Mouse (Mus musculus) MEL (cell line): ENCODE measurements around the gene P2ry4. TPM values are rescaled to one million over a fixed set of nuclear protein-coding genes. Genes with fewer than 3 reads are reported as not detected.

Experiments
- DNase-seq: peaks from one replicate; pipeline ENCODE4 v3.0.0; 2011; ENCODE audit warnings: low read depth, low spot score
- H3K27ac ChIP-seq: 2 replicates; pipeline ENCODE4 v1.5.1; 2012; ENCODE audit warnings: low read depth, mild to moderate bottlenecking, control low read depth, low read length, moderate library complexity; ENCODE audit not compliant: control insufficient read depth
- H3K27me3 ChIP-seq, 2 experiments: fragments of 150-350 bp in 1 of 2; sonication (generic) in 1 of 2; 2 replicates each; pipeline ENCODE4 v1.6.1; 2012; ENCODE audit warnings: low read length in 2 of 2, mild to moderate bottlenecking in 2 of 2, improper control_type of control experiment in 1 of 2, moderate library complexity in 1 of 2; ENCODE audit not compliant: insufficient read depth in 2 of 2, control insufficient read depth in 1 of 2
- H3K36me3 ChIP-seq, 2 experiments: 2 replicates each; pipeline ENCODE4 v1.6.1; 2012 to 2014; ENCODE audit warnings: low read length in 2 of 2, improper control_type of control experiment in 1 of 2, inconsistent platforms in 1 of 2, mild to moderate bottlenecking in 1 of 2; ENCODE audit not compliant: insufficient read depth in 2 of 2, control insufficient read depth in 1 of 2
- H3K4me1 ChIP-seq, 2 experiments: fragments of 150-350 bp in 1 of 2; sonication (generic) in 1 of 2; 2 replicates each; pipeline ENCODE4 v1.6.1; 2012; ENCODE audit warnings: low read length in 2 of 2, improper control_type of control experiment in 1 of 2, mild to moderate bottlenecking in 1 of 2; ENCODE audit not compliant: insufficient read depth in 2 of 2, control insufficient read depth in 1 of 2
- H3K4me3 ChIP-seq, 2 experiments: fragments of 150-350 bp in 1 of 2; sonication (generic) in 1 of 2; 2 replicates each; pipeline ENCODE4 v1.5.1; 2012; ENCODE audit warnings: low read depth in 2 of 2, low read length in 2 of 2, mild to moderate bottlenecking in 2 of 2, moderate library complexity in 2 of 2, control low read depth in 1 of 2, improper control_type of control experiment in 1 of 2; ENCODE audit not compliant: control insufficient read depth in 1 of 2, insufficient read depth in 1 of 2
- H3K79me2 ChIP-seq: 2 replicates; pipeline ENCODE4 v1.6.1; 2012; ENCODE audit warnings: mild to moderate bottlenecking, low read length, moderate library complexity; ENCODE audit not compliant: control insufficient read depth, poor library complexity, insufficient read depth
- H3K9ac ChIP-seq: 2 replicates; pipeline ENCODE4 v1.6.1; 2012; ENCODE audit warnings: low read depth, mild to moderate bottlenecking, control low read depth, low read length, moderate library complexity; ENCODE audit not compliant: control insufficient read depth, poor library complexity, severe bottlenecking
- H3K9me3 ChIP-seq: fragments of 150-350 bp; sonication (generic); replicated peaks from 2 replicates; pipeline ENCODE4 v1.6.1; 2012; ENCODE audit warnings: mild to moderate bottlenecking, low read length, improper control_type of control experiment, moderate library complexity; ENCODE audit not compliant: insufficient read depth
- BHLHE40 ChIP-seq: IDR thresholded peaks from 2 replicates; pipeline ENCODE4 v1.6.1; 2012; ENCODE audit warnings: low read depth, mild to moderate bottlenecking, inconsistent platforms, low read length, improper control_type of control experiment, borderline replicate concordance
- CHD2 ChIP-seq: IDR thresholded peaks from 2 replicates; pipeline ENCODE4 v1.6.1; 2011; ENCODE audit warnings: low read length, improper control_type of control experiment
- CTCF ChIP-seq, 3 experiments: IDR thresholded peaks in 2 of 3; conservative IDR thresholded peaks in 1 of 3; 2 replicates each; pipeline ENCODE4 v1.5.1; 2011 to 2012; ENCODE audit warnings: low read length in 3 of 3, low read depth in 2 of 3, mild to moderate bottlenecking in 2 of 3, improper control_type of control experiment in 1 of 3, inconsistent platforms in 1 of 3, mixed read lengths in 1 of 3, moderate library complexity in 1 of 3; ENCODE audit not compliant: control insufficient read depth in 1 of 3, insufficient read depth in 1 of 3, poor library complexity in 1 of 3, severe bottlenecking in 1 of 3
- E2F4 ChIP-seq: IDR thresholded peaks from 2 replicates; pipeline ENCODE4 v1.6.1; 2011; ENCODE audit warnings: low read depth, low read length, improper control_type of control experiment, borderline replicate concordance
- EP300 ChIP-seq, 2 experiments: IDR thresholded peaks; 2 replicates each; pipeline ENCODE4 v1.6.1; 2011; ENCODE audit warnings: improper control_type of control experiment in 2 of 2, low read length in 2 of 2, low read depth in 1 of 2, mild to moderate bottlenecking in 1 of 2
- GABPA ChIP-seq: IDR thresholded peaks from 2 replicates; pipeline ENCODE4 v1.6.1; 2012; ENCODE audit warnings: low read depth, mild to moderate bottlenecking, inconsistent platforms, low read length, improper control_type of control experiment, moderate library complexity
- GATA1 ChIP-seq: IDR thresholded peaks from 2 replicates; pipeline ENCODE4 v1.6.1; 2011; ENCODE audit warnings: low read depth, low read length, improper control_type of control experiment
- HCFC1 ChIP-seq: IDR thresholded peaks from 2 replicates; pipeline ENCODE4 v1.6.1; 2012; ENCODE audit warnings: low read depth, mild to moderate bottlenecking, inconsistent platforms, low read length, improper control_type of control experiment, moderate library complexity
- JUND ChIP-seq: IDR thresholded peaks from 2 replicates; pipeline ENCODE4 v1.6.1; 2011; ENCODE audit warnings: low read depth, mild to moderate bottlenecking, improper control_type of control experiment, low read length
- KAT2A ChIP-seq: conservative IDR thresholded peaks from 2 replicates; pipeline ENCODE4 v1.6.1; 2012; ENCODE audit warnings: low read depth, low read length, improper control_type of control experiment, inconsistent platforms
- MAFK ChIP-seq: IDR thresholded peaks from 2 replicates; pipeline ENCODE4 v1.6.1; 2011; ENCODE audit warnings: low read depth, mild to moderate bottlenecking, low read length, improper control_type of control experiment, borderline replicate concordance
- MAZ ChIP-seq: IDR thresholded peaks from 2 replicates; pipeline ENCODE4 v1.6.1; 2012; ENCODE audit warnings: low read depth, mild to moderate bottlenecking, inconsistent platforms, low read length, improper control_type of control experiment
- MYB ChIP-seq: IDR thresholded peaks from 2 replicates; pipeline ENCODE4 v1.6.1; 2011; ENCODE audit warnings: mild to moderate bottlenecking, low read depth, low read length, improper control_type of control experiment
- MYC ChIP-seq: IDR thresholded peaks from 2 replicates; pipeline ENCODE4 v1.6.1; 2011; ENCODE audit warnings: low read depth, mild to moderate bottlenecking, low read length, improper control_type of control experiment, moderate library complexity
- NELFE ChIP-seq: IDR thresholded peaks from 2 replicates; pipeline ENCODE4 v1.6.1; 2011; ENCODE audit warnings: low read depth, low read length, improper control_type of control experiment
- NRF1 ChIP-seq: IDR thresholded peaks from 2 replicates; pipeline ENCODE4 v1.6.1; 2014; ENCODE audit warnings: low read depth, mild to moderate bottlenecking, inconsistent platforms, low read length, improper control_type of control experiment, moderate library complexity; ENCODE audit not compliant: poor library complexity, insufficient read depth, severe bottlenecking
- POLR2A ChIP-seq, 2 experiments: IDR thresholded peaks; 2 replicates each; pipeline ENCODE4 v1.6.1; 2011 to 2012; ENCODE audit warnings: low read length in 2 of 2, mild to moderate bottlenecking in 2 of 2, control low read depth in 1 of 2, improper control_type of control experiment in 1 of 2, low read depth in 1 of 2, moderate library complexity in 1 of 2; ENCODE audit not compliant: control insufficient read depth in 1 of 2, insufficient read depth in 1 of 2, poor library complexity in 1 of 2
- POLR2AphosphoS5 ChIP-seq: IDR thresholded peaks from 2 replicates; pipeline ENCODE4 v1.6.1; 2012; ENCODE audit warnings: low read depth, borderline replicate concordance, mild to moderate bottlenecking, inconsistent platforms, low read length, moderate library complexity, mixed read lengths
- RAD21 ChIP-seq: IDR thresholded peaks from 2 replicates; pipeline ENCODE4 v1.6.1; 2011; ENCODE audit warnings: mild to moderate bottlenecking, low read depth, low read length, improper control_type of control experiment
- SMC3 ChIP-seq: IDR thresholded peaks from 2 replicates; pipeline ENCODE4 v1.6.1; 2011; ENCODE audit warnings: low read depth, low read length, improper control_type of control experiment
- TAL1 ChIP-seq: IDR thresholded peaks from 2 replicates; pipeline ENCODE4 v1.6.1; 2012; ENCODE audit warnings: mild to moderate bottlenecking, inconsistent platforms, low read length, moderate library complexity, mixed read lengths
- TCF12 ChIP-seq: IDR thresholded peaks from 2 replicates; pipeline ENCODE4 v1.6.1; 2014; ENCODE audit warnings: low read depth, mild to moderate bottlenecking, inconsistent platforms, low read length, improper control_type of control experiment, moderate library complexity
- UBTF ChIP-seq: IDR thresholded peaks from 2 replicates; pipeline ENCODE4 v1.6.1; 2012; ENCODE audit warnings: low read depth, mild to moderate bottlenecking, inconsistent platforms, low read length, improper control_type of control experiment, moderate library complexity, borderline replicate concordance; ENCODE audit not compliant: insufficient read depth
- USF1 ChIP-seq: IDR thresholded peaks from 2 replicates; pipeline ENCODE4 v1.6.1; 2014; ENCODE audit warnings: low read depth, mild to moderate bottlenecking, inconsistent platforms, low read length, improper control_type of control experiment, moderate library complexity
- USF2 ChIP-seq, 2 experiments: IDR thresholded peaks; 2 replicates each; pipeline ENCODE4 v1.6.1; 2011 to 2012; ENCODE audit warnings: improper control_type of control experiment in 2 of 2, low read length in 2 of 2, borderline replicate concordance in 1 of 2, inconsistent platforms in 1 of 2, low read depth in 1 of 2, mild to moderate bottlenecking in 1 of 2; ENCODE audit not compliant: insufficient read depth in 1 of 2
- ZKSCAN1 ChIP-seq: IDR thresholded peaks from 2 replicates; pipeline ENCODE4 v1.6.1; 2012; ENCODE audit warnings: low read depth, mild to moderate bottlenecking, inconsistent platforms, low read length, improper control_type of control experiment, moderate library complexity
- ZMIZ1 ChIP-seq: IDR thresholded peaks from 2 replicates; pipeline ENCODE4 v1.6.1; 2012; ENCODE audit warnings: low read depth, mild to moderate bottlenecking, inconsistent platforms, low read length, improper control_type of control experiment, moderate library complexity
- ZNF384 ChIP-seq: IDR thresholded peaks from 2 replicates; pipeline ENCODE4 v1.6.1; 2012; ENCODE audit warnings: low read depth, mild to moderate bottlenecking, inconsistent platforms, low read length, improper control_type of control experiment
- polyA plus RNA-seq, 2 experiments: library from polyadenylated mRNA; stranded (reverse) in 1 of 2; unstranded in 1 of 2; fragments of >175 nt in 1 of 2; fragments of >200 nt in 1 of 2; gene quantifications; 2 replicates each; pipeline versions ENCODE4 v1.2.1 to v1.2.4; 2012; ENCODE audit warnings: low replicate concordance in 2 of 2, low read depth in 1 of 2; ENCODE audit not compliant: insufficient read length in 2 of 2, insufficient read depth in 1 of 2, missing spikeins in 1 of 2
- total RNA-seq: library from RNA; depleted of rRNA; stranded (reverse); fragments of 300-350 nt; gene quantifications from 2 replicates; pipeline ENCODE4 v1.2.3, GENCODE M21; 2012

Gene P2ry4
- total and polyA plus RNA-seq, 3 experiments: not detected

DNA sequence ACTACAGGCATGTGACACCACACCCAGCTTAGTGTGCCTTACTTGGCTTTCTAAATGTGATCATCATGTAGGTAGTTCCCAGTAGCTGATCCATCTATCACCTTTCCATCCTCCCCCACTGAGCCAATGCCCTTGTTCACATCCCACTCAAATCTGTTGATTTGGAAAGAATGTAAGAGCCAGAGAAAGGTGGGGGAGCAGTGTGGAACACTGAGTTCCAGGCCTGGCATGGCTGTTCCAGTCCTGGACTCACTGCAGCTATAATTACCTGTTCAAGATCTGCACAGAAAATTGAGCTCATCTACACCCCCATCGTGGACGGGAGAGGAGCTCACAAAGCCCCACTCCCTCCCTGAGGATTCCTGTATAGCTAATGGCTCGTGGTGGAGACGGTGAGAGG is 5.1 kb upstream of the P2ry4 start:
- Histone ChIP-seq H3K4me1 (no peaks in the 10 kb centered on the region), H3K27me3 (no peaks in the 10 kb centered on the region), H3K79me2 (no peaks in the 10 kb centered on the region), H3K36me3 (no peaks in the 10 kb centered on the region), H3K9me3 (no peaks in the 10 kb centered on the region), H3K4me3 (no peak overlapping the region), H3K9ac (no peak overlapping the region), H3K27ac (no peak overlapping the region)
- no peak for DNase-seq
- TF ChIP-seq ZKSCAN1 (no peak), USF2 (IDR thresholded peaks at IDR 0.05; ENCODE audit: borderline replicate concordance in 1 of 2, insufficient read depth in 1 of 2, low read depth in 1 of 2, low read length in 2 of 2) (no peak), USF1 (no peak), UBTF (no peak), TAL1 (no peak), NRF1 (no peak), KAT2A (no peak)

DNA sequence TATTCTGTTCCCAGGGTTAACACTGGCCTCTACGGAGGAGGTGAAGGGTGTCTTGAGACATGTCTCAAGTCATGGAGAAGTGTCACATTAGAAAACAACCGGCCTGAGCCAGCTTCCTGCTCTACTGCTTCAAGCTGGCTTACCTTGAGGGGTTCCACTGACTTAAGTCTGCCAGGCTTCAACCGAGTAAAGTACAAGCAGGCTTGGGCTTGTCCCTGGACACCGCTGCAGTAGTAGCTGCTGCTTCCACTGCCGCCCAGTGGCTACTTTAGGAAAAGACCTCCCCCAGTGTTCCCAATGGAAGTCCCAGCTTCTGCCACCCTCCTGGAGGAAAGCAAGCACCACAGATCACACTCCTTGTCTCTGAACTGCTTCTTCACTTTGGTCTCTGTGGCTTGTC is 2.8 kb upstream of the P2ry4 start:
- Histone ChIP-seq H3K4me1 (no peaks in the 10 kb centered on the region), H3K4me3 (no peak overlapping the region), H3K9me3 (no peaks in the 10 kb centered on the region), H3K79me2 (no peaks in the 10 kb centered on the region), H3K27ac (no peak overlapping the region), H3K9ac (no peak overlapping the region), H3K27me3 (no peaks in the 10 kb centered on the region), H3K36me3 (no peaks in the 10 kb centered on the region)
- TF ChIP-seq CHD2 (no peak), NELFE (no peak), MYC (no peak), TCF12 (no peak), USF1 (no peak), SMC3 (peak; percentile 41), MAZ (no peak), JUND (no peak), E2F4 (no peak), HCFC1 (no peak), POLR2A (IDR thresholded peaks at IDR 0.05; ENCODE audit: control insufficient read depth in 1 of 2, insufficient read depth in 1 of 2, low read depth in 1 of 2, low read length in 2 of 2, poor library complexity in 1 of 2) (no peak), GABPA (no peak), ZNF384 (no peak), MAFK (no peak), EP300 (IDR thresholded peaks at IDR 0.05; ENCODE audit: low read depth in 1 of 2, low read length in 2 of 2) (no peak), ZMIZ1 (no peak), POLR2AphosphoS5 (no peak), MYB (no peak), CTCF (IDR thresholded peaks at IDR 0.05 in 2 of 3, conservative IDR thresholded peaks at IDR 0.05 in 1 of 3; ENCODE audit: control insufficient read depth in 1 of 3, insufficient read depth in 1 of 3, low read depth in 2 of 3, low read length in 3 of 3, poor library complexity in 1 of 3, severe bottlenecking in 1 of 3) (peak in 2 of 3 experiments; percentile 25 to 42; a peak in 4 of 6 replicates), RAD21 (peak; percentile 21), GATA1 (no peak), BHLHE40 (no peak), UBTF (no peak)
- DNase-seq: no peak
